Mouse (Mus musculus) liver, embryonic 15.5 days (tissue): ENCODE results near the gene Ppara. TPM values are rescaled to one million over a fixed set of nuclear protein-coding genes. Genes with fewer than 3 reads are reported as not detected.

Source experiments
- ATAC-seq: fragments of 200-750 bp; cut with Nextera tagmentation; 2 replicates; pipeline ENCODE4 v1.8.0; 2017; ENCODE audit warnings: moderate number of reproducible peaks, mild to moderate bottlenecking, moderate library complexity; ENCODE audit not compliant: insufficient read depth
- H3K27ac ChIP-seq: fragments of 300-500 bp; sonication (generic); replicated peaks from 2 replicates; pipeline ENCODE4 v1.5.1; 2015; ENCODE audit warnings: mild to moderate bottlenecking, inconsistent platforms
- H3K27me3 ChIP-seq: fragments of 300-500 bp; sonication (generic); 2 replicates; pipeline ENCODE4 v1.6.1; 2015; ENCODE audit warnings: mild to moderate bottlenecking, inconsistent platforms
- H3K36me3 ChIP-seq: fragments of 300-500 bp; sonication (generic); replicated peaks from 2 replicates; pipeline ENCODE4 v1.6.1; 2015; ENCODE audit warnings: moderate library complexity, mild to moderate bottlenecking, inconsistent platforms
- H3K4me1 ChIP-seq: fragments of 300-500 bp; sonication (generic); replicated peaks from 2 replicates; pipeline ENCODE4 v1.6.1; 2015; ENCODE audit warnings: inconsistent platforms
- H3K4me2 ChIP-seq: fragments of 300-500 bp; sonication (generic); 2 replicates; pipeline ENCODE4 v1.6.1; 2015; ENCODE audit warnings: moderate library complexity, mild to moderate bottlenecking, inconsistent platforms
- H3K4me3 ChIP-seq: fragments of 300-500 bp; sonication (generic); replicated peaks from 2 replicates; pipeline ENCODE4 v1.5.1; 2015; ENCODE audit warnings: mild to moderate bottlenecking, inconsistent platforms
- H3K9ac ChIP-seq: fragments of 300-500 bp; sonication (generic); 2 replicates; pipeline ENCODE4 v1.6.1; 2015; ENCODE audit warnings: moderate library complexity, mild to moderate bottlenecking, inconsistent platforms
- H3K9me3 ChIP-seq: fragments of 300-500 bp; sonication (generic); replicated peaks from 2 replicates; pipeline ENCODE4 v1.6.1; 2016; ENCODE audit warnings: inconsistent platforms
- WGBS: fragments of 180-500 bp; shearing (Covaris S2); methylation state at CpG from one replicate; pipeline ENCODE4 v1.1.7; 2015; ENCODE audit warnings: mixed read lengths; ENCODE audit not compliant: insufficient replicate concordance; 5-methylcytosine and 5-hydroxymethylcytosine counted together
- polyA plus RNA-seq: library from polyadenylated mRNA; unstranded; fragments of >200 nt; fragmentation: Nextera tagmentation; extraction: Ambion mirVana; gene quantifications from 2 replicates; pipeline ENCODE4 v1.2.1, GENCODE M21; 2015

The Ppara gene
- polyA plus RNA-seq: 23.7 and 31.9 TPM in 2 replicates

GRCm38 (mm10) chr15:85734571-85735033 lies at the start of gene Ppara:
Gene Ppara (plus strand): TSS chr15:85734983.
- peak within 1 kb of the TSS; percentile 56 for H3K4me3 ChIP-seq
- peaks cover 28% of the 10 kb centered on the region for H3K4me1 ChIP-seq
- H3K9me3 ChIP-seq: no peaks in the 10 kb centered on the region
- ATAC-seq: 0 out of 2 replicates have a peak, but pooled peaks have one; percentile 16
- peak within 1 kb of the TSS; percentile 15; the same call in 1 of the 2 replicates for H3K9ac ChIP-seq
- H3K36me3 ChIP-seq: no peaks in the 10 kb centered on the region
- peak within 1 kb of the TSS; percentile 69 for H3K4me2 ChIP-seq
- H3K27me3 ChIP-seq: peaks cover 58% of the 10 kb centered on the region
- WGBS: 4% methylated on average over 28 of the region's 28 CpGs
- peak within 1 kb of the TSS; percentile 72 for H3K27ac ChIP-seq

- Histone ChIP-seq H3K27me3 (no peaks in the 10 kb centered on the region), H3K9me3 (no peaks in the 10 kb centered on the region), H3K36me3 (no peaks in the 10 kb centered on the region), H3K4me1 (no peaks in the 10 kb centered on the region), H3K27ac (no peak overlapping the region), H3K4me3 (no peak overlapping the region), H3K4me2 (no peak overlapping the region), H3K9ac (no peak overlapping the region)
- 56% methylated on average over 11 of the region's 11 CpGs for WGBS
- no peak for ATAC-seq
Measured at GRCm38 (mm10) chr15:85686641-85687395, 48.0 kb upstream of the Ppara start.

- H3K36me3 ChIP-seq: no peaks in the 10 kb centered on the region
- no peak overlapping the region for H3K27ac ChIP-seq
- no peak overlapping the region for H3K4me3 ChIP-seq
- H3K27me3 ChIP-seq: no peaks in the 10 kb centered on the region
- no peaks in the 10 kb centered on the region for H3K9me3 ChIP-seq
- ATAC-seq: no peak
- no peak overlapping the region for H3K4me2 ChIP-seq
- 63% methylated on average over 15 of the region's 15 CpGs for WGBS
- no peaks in the 10 kb centered on the region for H3K4me1 ChIP-seq
- no peak overlapping the region for H3K9ac ChIP-seq
Measured at GRCm38 (mm10) chr15:85687630-85688410, 47.0 kb upstream of the Ppara start.

GRCm38 (mm10) chr15:85688734-85689133 lies 46.0 kb upstream of the Ppara start:
- WGBS: 69% methylated on average over 6 of the region's 6 CpGs
- Histone ChIP-seq H3K36me3 (no peaks in the 10 kb centered on the region), H3K4me1 (no peaks in the 10 kb centered on the region), H3K9me3 (no peaks in the 10 kb centered on the region), H3K4me2 (no peak overlapping the region), H3K27ac (no peak overlapping the region), H3K4me3 (no peak overlapping the region), H3K9ac (no peak overlapping the region), H3K27me3 (no peaks in the 10 kb centered on the region)
- ATAC-seq: no peak

GRCm38 (mm10) chr15:85689523-85689922 lies 45.3 kb upstream of the Ppara start:
- Histone ChIP-seq H3K4me1 (no peaks in the 10 kb centered on the region), H3K4me3 (no peak overlapping the region), H3K36me3 (no peaks in the 10 kb centered on the region), H3K9ac (no peak overlapping the region), H3K9me3 (no peaks in the 10 kb centered on the region), H3K4me2 (no peak overlapping the region), H3K27me3 (no peaks in the 10 kb centered on the region), H3K27ac (no peak overlapping the region)
- WGBS: 63% methylated on average over 6 of the region's 6 CpGs
- no peak for ATAC-seq

- H3K9me3 ChIP-seq: no peaks in the 10 kb centered on the region
- H3K4me3 ChIP-seq: no peak overlapping the region
- H3K4me1 ChIP-seq: no peaks in the 10 kb centered on the region
- H3K9ac ChIP-seq: no peak overlapping the region
- ATAC-seq: no peak
- WGBS: 76% methylated on average over 6 of the region's 6 CpGs
- H3K27me3 ChIP-seq: no peaks in the 10 kb centered on the region
- no peak overlapping the region for H3K4me2 ChIP-seq
- no peaks in the 10 kb centered on the region for H3K36me3 ChIP-seq
- H3K27ac ChIP-seq: no peak overlapping the region
Measured at GRCm38 (mm10) chr15:85690058-85690457, 44.7 kb upstream of the Ppara start.

- Histone ChIP-seq H3K4me3 (no peak overlapping the region), H3K9ac (no peak overlapping the region), H3K4me2 (no peak overlapping the region), H3K27ac (no peak overlapping the region), H3K4me1 (no peaks in the 10 kb centered on the region), H3K27me3 (no peaks in the 10 kb centered on the region; the same call in 1 of the 2 replicates), H3K9me3 (no peaks in the 10 kb centered on the region), H3K36me3 (no peaks in the 10 kb centered on the region)
- 76% methylated on average over 5 of the region's 5 CpGs for WGBS
- ATAC-seq: no peak
Measured at GRCm38 (mm10) chr15:85690875-85691274, 43.9 kb upstream of the Ppara start.

GRCm38 (mm10) chr15:85693115-85693514 lies 41.7 kb upstream of the Ppara start:
- Histone ChIP-seq H3K4me3 (no peak overlapping the region), H3K27ac (no peak overlapping the region), H3K9me3 (no peaks in the 10 kb centered on the region), H3K36me3 (no peaks in the 10 kb centered on the region), H3K4me1 (no peaks in the 10 kb centered on the region), H3K27me3 (no peaks in the 10 kb centered on the region; the same call in 1 of the 2 replicates), H3K4me2 (no peak overlapping the region), H3K9ac (no peak overlapping the region)
- ATAC-seq: no peak
- WGBS: 55% methylated on average over 3 of the region's 3 CpGs

GRCm38 (mm10) chr15:85693819-85694218 lies 41.0 kb upstream of the Ppara start:
- Histone ChIP-seq H3K36me3 (no peaks in the 10 kb centered on the region), H3K9me3 (no peaks in the 10 kb centered on the region), H3K4me1 (no peaks in the 10 kb centered on the region), H3K9ac (no peak overlapping the region), H3K4me2 (no peak overlapping the region), H3K27ac (no peak overlapping the region), H3K27me3 (no peaks in the 10 kb centered on the region; the same call in 1 of the 2 replicates), H3K4me3 (no peak overlapping the region)
- 55% methylated on average over 2 of the region's 2 CpGs for WGBS
- no peak for ATAC-seq

GRCm38 (mm10) chr15:85694379-85694778 lies 40.4 kb upstream of the Ppara start:
- no peak for ATAC-seq
- 55% methylated on average over 1 of the region's 1 CpGs for WGBS
- Histone ChIP-seq H3K4me1 (no peaks in the 10 kb centered on the region), H3K9me3 (no peaks in the 10 kb centered on the region), H3K9ac (no peak overlapping the region), H3K27me3 (no peaks in the 10 kb centered on the region; the same call in 1 of the 2 replicates), H3K36me3 (no peaks in the 10 kb centered on the region), H3K4me2 (no peak overlapping the region), H3K27ac (no peak overlapping the region), H3K4me3 (no peak overlapping the region)

GRCm38 (mm10) chr15:85695304-85695703 lies 39.5 kb upstream of the Ppara start:
- ATAC-seq: no peak
- H3K36me3 ChIP-seq: no peaks in the 10 kb centered on the region
- no peak overlapping the region for H3K4me3 ChIP-seq
- H3K27ac ChIP-seq: no peak overlapping the region
- H3K9ac ChIP-seq: no peak overlapping the region
- WGBS: 64% methylated on average over 4 of the region's 4 CpGs
- no peaks in the 10 kb centered on the region for H3K9me3 ChIP-seq
- H3K27me3 ChIP-seq: no peaks in the 10 kb centered on the region; the same call in 1 of the 2 replicates
- H3K4me1 ChIP-seq: no peaks in the 10 kb centered on the region
- H3K4me2 ChIP-seq: no peak overlapping the region
